Mouse (Mus musculus) forebrain, embryonic 12.5 days (tissue): ENCODE measurements around the gene Midn. TPM values are rescaled to one million over a fixed set of nuclear protein-coding genes. Genes with fewer than 3 reads are reported as not detected.

Experiments
- ATAC-seq: fragments of 200-750 bp; cut with Nextera tagmentation; 2 replicates; pipeline ENCODE4 v1.8.0; 2017; ENCODE audit warnings: moderate TSS enrichment; ENCODE audit not compliant: low FRiP score
- H3K27ac ChIP-seq: fragments of 300-500 bp; sonication (generic); 2 replicates; pipeline ENCODE4 v1.5.1; 2016; ENCODE audit warnings: mild to moderate bottlenecking
- H3K27me3 ChIP-seq: fragments of 300-500 bp; sonication (generic); 2 replicates; pipeline ENCODE4 v1.6.1; 2016; ENCODE audit warnings: mild to moderate bottlenecking
- H3K36me3 ChIP-seq: fragments of 300-500 bp; sonication (generic); replicated peaks from 2 replicates; pipeline ENCODE4 v1.6.1; 2016; ENCODE audit warnings: mild to moderate bottlenecking
- H3K4me1 ChIP-seq: fragments of 300-500 bp; sonication (generic); 2 replicates; pipeline ENCODE4 v1.6.1; 2016
- H3K4me2 ChIP-seq: fragments of 300-500 bp; sonication (generic); 2 replicates; pipeline ENCODE4 v1.6.1; 2016; ENCODE audit warnings: mild to moderate bottlenecking, moderate library complexity
- H3K4me3 ChIP-seq: fragments of 300-500 bp; sonication (generic); replicated peaks from 2 replicates; pipeline ENCODE4 v1.5.1; 2016; ENCODE audit warnings: mild to moderate bottlenecking
- H3K9ac ChIP-seq: fragments of 300-500 bp; sonication (generic); 2 replicates; pipeline ENCODE4 v1.6.1; 2016; ENCODE audit warnings: mild to moderate bottlenecking
- H3K9me3 ChIP-seq: fragments of 300-500 bp; sonication (generic); 2 replicates; pipeline ENCODE4 v1.6.1; 2016
- WGBS: fragments of 180-500 bp; shearing (Covaris S2); methylation state at CpG from one replicate; pipeline ENCODE4 v1.1.7; 2016; 5-methylcytosine and 5-hydroxymethylcytosine counted together
- polyA plus RNA-seq: library from polyadenylated mRNA; unstranded; fragments of >200 nt; fragmentation: Nextera tagmentation; extraction: Ambion mirVana; gene quantifications from 2 replicates; pipeline ENCODE4 v1.2.1, GENCODE M21; 2016

Gene Midn
- polyA plus RNA-seq, 1 experiment from 2014 or later: 50.3 TPM

GRCm38 (mm10) chr10:80171760-80172526, 23.9 kb downstream of the Midn start:
- peak overlapping the region; percentile 86 for H3K27ac ChIP-seq
- peaks cover 29% of the 10 kb centered on the region for H3K36me3 ChIP-seq
- peak overlapping the region; percentile 45 for H3K4me3 ChIP-seq
- peak overlapping the region; percentile 50; the same call in 1 of the 2 replicates for H3K9ac ChIP-seq
- no peaks in the 10 kb centered on the region for H3K27me3 ChIP-seq
- H3K4me2 ChIP-seq: peak overlapping the region; percentile 59
- no peaks in the 10 kb centered on the region for H3K9me3 ChIP-seq
- ATAC-seq: no peak
- 85% methylated on average over 42 of the region's 45 CpGs for WGBS
- peaks cover 67% of the 10 kb centered on the region for H3K4me1 ChIP-seq

- Histone ChIP-seq H3K4me3 (peak within 1 kb of the TSS; percentile 45), H3K27ac (peak within 1 kb of the TSS; percentile 86), H3K4me1 (peaks cover 71% of the 10 kb centered on the region), H3K9ac (peak within 1 kb of the TSS; percentile 57), H3K4me2 (peak within 1 kb of the TSS; percentile 59), H3K36me3 (peaks cover 29% of the 10 kb centered on the region), H3K9me3 (no peaks in the 10 kb centered on the region), H3K27me3 (no peaks in the 10 kb centered on the region)
- peak; percentile 70 for ATAC-seq
- WGBS: 6% methylated on average over 35 of the region's 35 CpGs
These were observed 24.6 kb downstream of the Midn start, which contains the start of gene 1600002K03Rik for GRCm38 (mm10) chr10:80172527-80173292. Gene 1600002K03Rik (plus strand): TSS chr10:80172944.

DNA sequence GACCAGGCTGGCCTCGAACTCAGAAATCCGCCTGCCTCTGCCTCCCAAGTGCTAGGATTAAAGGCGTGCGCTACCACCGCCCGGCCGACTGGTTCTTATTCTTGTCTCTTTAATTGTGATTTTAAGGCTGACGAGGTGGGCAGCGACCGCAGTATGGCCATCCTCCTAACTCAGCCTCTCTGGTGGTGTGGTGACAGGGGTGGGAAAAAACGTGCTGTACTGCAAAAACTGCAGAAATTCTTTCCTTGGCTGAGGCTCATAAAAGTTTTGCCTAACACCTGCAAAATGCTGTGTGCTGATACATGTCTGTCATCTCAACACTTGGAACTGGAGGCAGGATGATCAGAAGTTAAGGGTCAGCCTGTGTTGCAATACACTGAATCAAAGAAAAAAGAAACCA, 25.3 kb downstream of the Midn start:
- no peaks in the 10 kb centered on the region for H3K9me3 ChIP-seq
- peak overlapping the region; percentile 59 for H3K4me2 ChIP-seq
- H3K4me3 ChIP-seq: peak overlapping the region; percentile 45
- peak overlapping the region; percentile 57; the same call in 1 of the 2 replicates for H3K9ac ChIP-seq
- H3K27ac ChIP-seq: peak overlapping the region; percentile 86
- no peaks in the 10 kb centered on the region for H3K27me3 ChIP-seq
- H3K36me3 ChIP-seq: peaks cover 29% of the 10 kb centered on the region
- H3K4me1 ChIP-seq: peaks cover 78% of the 10 kb centered on the region
- WGBS: 17% methylated on average over 11 of the region's 11 CpGs
- ATAC-seq: no peak

- H3K4me3 ChIP-seq: no peak overlapping the region
These were observed 26.0 kb downstream of the Midn start for GRCm38 (mm10) chr10:80173955-80174640.

GRCm38 (mm10) chr10:80174705-80175104, 26.6 kb downstream of the Midn start:
- Histone ChIP-seq H3K9ac (no peak overlapping the region), H3K36me3 (peaks cover 28% of the 10 kb centered on the region), H3K9me3 (no peaks in the 10 kb centered on the region), H3K27ac (no peak overlapping the region), H3K4me1 (peaks cover 66% of the 10 kb centered on the region), H3K4me3 (no peak overlapping the region), H3K27me3 (no peaks in the 10 kb centered on the region), H3K4me2 (no peak overlapping the region)
- no peak for ATAC-seq
- WGBS: 63% methylated on average over 2 of the region's 2 CpGs

More at GRCm38 (mm10) chr10:80173955-80174640, 26.0 kb downstream of the Midn start:
- peaks cover 29% of the 10 kb centered on the region for H3K36me3 ChIP-seq
- H3K9me3 ChIP-seq: no peaks in the 10 kb centered on the region
- H3K27me3 ChIP-seq: no peaks in the 10 kb centered on the region
- 86% methylated on average over 10 of the region's 10 CpGs for WGBS
- no peak overlapping the region for H3K27ac ChIP-seq
- peaks cover 70% of the 10 kb centered on the region for H3K4me1 ChIP-seq
- H3K4me2 ChIP-seq: no peak overlapping the region
- H3K9ac ChIP-seq: no peak overlapping the region
- no peak for ATAC-seq

- no peak overlapping the region for H3K9ac ChIP-seq
- no peak overlapping the region for H3K4me2 ChIP-seq
- H3K4me1 ChIP-seq: peaks cover 66% of the 10 kb centered on the region
- H3K4me3 ChIP-seq: no peak overlapping the region
- ATAC-seq: no peak
- WGBS: 20% methylated on average over 4 of the region's 4 CpGs
- H3K27ac ChIP-seq: 0 out of 2 replicates have a peak overlapping the region, but pooled peaks have one; percentile 13
- no peaks in the 10 kb centered on the region for H3K9me3 ChIP-seq
- H3K36me3 ChIP-seq: peaks cover 18% of the 10 kb centered on the region
- H3K27me3 ChIP-seq: no peaks in the 10 kb centered on the region
These were observed 27.6 kb downstream of the Midn start for GRCm38 (mm10) chr10:80175536-80176269.

GRCm38 (mm10) chr10:80176270-80176834, 28.3 kb downstream of the Midn start:
- 82% methylated on average over 5 of the region's 5 CpGs for WGBS
- H3K4me2 ChIP-seq: no peak overlapping the region
- peaks cover 68% of the 10 kb centered on the region for H3K4me1 ChIP-seq
- no peaks in the 10 kb centered on the region for H3K27me3 ChIP-seq
- no peak overlapping the region; the same call in 1 of the 2 replicates for H3K9ac ChIP-seq
- peak overlapping the region; percentile 27; the same call in 1 of the 2 replicates for H3K27ac ChIP-seq
- no peak overlapping the region for H3K4me3 ChIP-seq
- H3K36me3 ChIP-seq: peaks cover 12% of the 10 kb centered on the region
- no peaks in the 10 kb centered on the region for H3K9me3 ChIP-seq
- no peak for ATAC-seq

DNA sequence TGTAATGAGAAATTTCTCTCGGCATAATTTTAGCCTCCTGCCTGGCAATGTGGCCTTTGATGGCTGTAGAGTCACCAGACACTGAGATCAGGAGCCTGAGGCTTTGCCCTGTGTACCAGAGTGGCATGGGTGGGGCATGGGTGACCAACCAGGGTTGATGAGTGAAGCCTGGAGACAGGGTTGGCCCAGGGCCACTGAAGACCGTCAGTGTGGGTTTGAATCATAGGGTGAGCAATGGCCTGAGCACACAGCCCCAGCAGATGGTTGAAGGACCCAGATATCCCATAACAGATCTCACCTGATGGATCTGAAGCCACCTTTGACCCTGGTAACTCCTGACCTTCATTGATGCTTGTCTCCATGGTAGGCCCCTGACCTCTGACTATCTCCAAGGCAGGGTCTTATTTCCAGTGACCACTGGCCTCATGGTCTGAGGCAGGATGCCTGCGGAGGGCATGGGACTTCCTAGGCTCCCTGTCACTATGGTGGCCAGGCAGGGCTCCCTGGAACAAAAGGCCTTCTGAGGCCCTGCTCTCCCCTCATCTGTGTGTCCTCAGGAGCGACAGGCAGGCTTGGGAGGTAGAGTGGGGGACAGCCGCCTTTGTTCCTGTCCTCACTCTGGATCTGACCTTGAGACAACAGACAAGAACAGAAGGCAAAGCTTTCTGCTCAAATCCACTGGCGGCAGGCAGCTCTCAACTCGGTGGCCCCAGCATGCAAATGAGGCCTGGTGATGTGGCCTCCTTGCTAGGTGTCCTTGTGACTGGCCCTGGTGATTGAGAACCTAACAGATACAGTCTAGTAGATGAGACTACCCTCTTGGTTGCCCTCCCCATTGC, 29.6 kb downstream of the Midn start:
- Histone ChIP-seq H3K4me2 (no peak overlapping the region), H3K9me3 (no peaks in the 10 kb centered on the region), H3K9ac (no peak overlapping the region), H3K27ac (no peak overlapping the region), H3K4me3 (no peak overlapping the region), H3K4me1 (peaks cover 68% of the 10 kb centered on the region), H3K36me3 (no peaks in the 10 kb centered on the region), H3K27me3 (no peaks in the 10 kb centered on the region)
- 64% methylated on average over 7 of the region's 7 CpGs for WGBS
- ATAC-seq: no peak

DNA sequence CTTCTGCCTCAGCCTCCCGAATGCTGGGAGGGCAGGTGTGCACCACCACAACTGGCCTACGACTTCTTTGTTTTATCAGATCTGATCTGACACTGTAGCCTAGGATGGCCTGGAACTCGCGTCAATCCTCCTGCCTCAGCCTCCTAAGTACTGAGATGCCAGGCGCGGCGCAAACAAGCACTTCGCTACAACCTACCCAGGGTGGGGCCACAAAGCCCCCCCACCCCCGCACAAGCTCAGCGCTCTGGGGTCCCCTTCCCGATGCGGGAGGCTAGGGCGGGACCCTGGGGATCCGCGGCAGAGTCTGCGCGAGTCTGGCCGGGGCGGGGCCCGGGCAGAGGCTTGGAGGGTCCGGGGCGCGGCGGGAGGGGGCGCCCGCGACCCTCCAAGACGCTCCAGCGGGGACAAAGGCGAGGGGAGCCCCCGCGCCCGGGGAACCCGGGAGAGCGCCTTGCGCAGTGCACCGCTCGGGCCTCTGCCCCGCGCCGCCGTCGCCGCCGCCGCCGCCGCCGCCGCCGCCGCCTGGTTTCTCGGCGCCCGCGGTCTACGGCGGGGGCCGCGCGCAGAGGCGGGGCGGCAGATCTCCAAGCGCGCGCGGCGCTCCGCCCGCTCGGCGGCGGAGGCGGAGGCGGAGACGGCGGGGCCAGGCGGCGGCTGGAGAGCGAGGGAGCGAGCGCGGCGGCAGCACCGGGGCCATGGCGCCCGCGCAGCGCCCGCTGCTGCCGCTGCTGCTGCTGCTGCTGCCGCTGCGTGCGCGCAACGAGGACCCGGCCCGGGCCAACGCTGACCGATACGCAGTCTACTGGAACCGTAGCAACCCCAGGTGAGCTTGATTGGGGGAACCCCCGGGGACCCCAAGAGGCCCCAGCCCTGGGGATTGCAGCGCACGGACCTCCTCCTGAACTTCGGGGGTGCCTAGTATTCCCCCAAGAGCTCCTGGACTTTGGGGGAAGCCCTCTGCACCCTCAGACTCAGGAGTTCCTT, 31.3 kb downstream of the Midn start, which contains the start of gene Efna2:
Gene Efna2 (plus strand): TSS at position 415 of the 984 bp plus-strand sequence.
- Histone ChIP-seq H3K27ac (peak within 1 kb of the TSS; percentile 85), H3K4me3 (peak within 1 kb of the TSS; percentile 93), H3K27me3 (no peaks in the 10 kb centered on the region), H3K4me2 (peak within 1 kb of the TSS; percentile 87), H3K9ac (peak within 1 kb of the TSS; percentile 98), H3K9me3 (no peaks in the 10 kb centered on the region), H3K4me1 (peaks cover 65% of the 10 kb centered on the region), H3K36me3 (no peaks in the 10 kb centered on the region; the same call in 1 of the 2 replicates)
- WGBS: 1% methylated on average over 62 of the region's 106 CpGs
- peak; percentile 81 for ATAC-seq

- Histone ChIP-seq H3K4me3 (peak overlapping the region; percentile 93), H3K36me3 (no peaks in the 10 kb centered on the region; the same call in 1 of the 2 replicates), H3K4me1 (peaks cover 65% of the 10 kb centered on the region), H3K9ac (peak overlapping the region; percentile 98), H3K4me2 (peak overlapping the region; percentile 87), H3K27ac (peak overlapping the region; percentile 85; the same call in 1 of the 2 replicates), H3K27me3 (no peaks in the 10 kb centered on the region), H3K9me3 (no peaks in the 10 kb centered on the region)
- 49% methylated on average over 6 of the region's 6 CpGs for WGBS
- ATAC-seq: no peak
These were observed 32.2 kb downstream of the Midn start for GRCm38 (mm10) chr10:80180288-80180687.
